Mouse (Mus musculus) T-helper 2 cell (primary cell): ENCODE results near the gene Qprt.
"Not testable (repeated sequence)": the region's sequence is repeated elsewhere in the genome, so short reads cannot be mapped to it uniquely, and the experiment has no call there.

ENCODE experiments used
- in situ Hi-C: fragments of 300-600 bp; cut with MboI, MseI; formaldehyde crosslinking; loops from one replicate; pipeline ENCODE4 v1.15.1; 2025; ENCODE audit warnings: high pct_unique_total_duplicates

Gene Qprt

DNA sequence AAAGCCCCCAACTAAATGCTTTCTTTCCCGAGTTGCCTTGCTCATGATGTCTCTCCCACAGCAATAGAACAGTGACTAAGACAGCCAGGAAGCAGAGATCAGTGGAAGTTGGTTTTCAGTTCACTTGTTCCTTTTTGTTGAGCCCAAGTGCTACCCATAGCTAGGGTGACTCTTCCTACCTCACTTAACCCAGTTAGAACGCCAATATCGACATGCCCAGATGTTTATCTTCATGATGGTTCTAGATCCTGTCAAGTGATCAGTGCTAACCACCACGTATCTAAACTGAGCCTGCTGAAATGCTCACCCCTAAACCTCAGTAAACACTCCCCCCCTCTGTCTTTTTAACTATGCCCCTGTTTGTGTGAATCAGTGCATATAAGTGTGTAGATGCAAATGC, 22.5 kb downstream of the Qprt start:
- in situ Hi-C loops = no loop called here

- in situ Hi-C loops = no loop called here
These were observed 23.1 kb downstream of the Qprt start for GRCm38 (mm10) chr7:127098950-127099349.

- in situ Hi-C loops = no loop called here
These were observed 23.5 kb downstream of the Qprt start for GRCm38 (mm10) chr7:127098521-127098920.

DNA sequence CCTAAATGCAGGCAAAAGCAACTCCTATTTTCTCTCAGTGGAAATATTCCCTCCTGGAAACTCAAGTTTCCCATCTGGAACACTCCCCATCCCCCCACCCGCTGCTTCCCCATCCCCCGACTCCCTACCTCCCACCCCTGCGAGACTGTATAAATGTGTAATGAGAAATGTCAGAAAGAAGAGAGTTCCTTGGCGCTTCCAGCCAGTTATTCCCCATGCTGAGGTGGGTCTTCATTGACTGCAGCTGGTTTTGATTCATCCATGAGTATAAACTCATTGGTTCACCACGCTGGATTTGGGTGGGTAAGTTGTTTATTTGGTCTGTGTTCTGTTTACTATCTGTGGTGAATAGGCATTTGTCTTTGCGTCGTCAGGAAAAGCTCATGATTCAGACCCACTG, 25.6 kb downstream of the Qprt start:
- in situ Hi-C loops = no loop called here

DNA sequence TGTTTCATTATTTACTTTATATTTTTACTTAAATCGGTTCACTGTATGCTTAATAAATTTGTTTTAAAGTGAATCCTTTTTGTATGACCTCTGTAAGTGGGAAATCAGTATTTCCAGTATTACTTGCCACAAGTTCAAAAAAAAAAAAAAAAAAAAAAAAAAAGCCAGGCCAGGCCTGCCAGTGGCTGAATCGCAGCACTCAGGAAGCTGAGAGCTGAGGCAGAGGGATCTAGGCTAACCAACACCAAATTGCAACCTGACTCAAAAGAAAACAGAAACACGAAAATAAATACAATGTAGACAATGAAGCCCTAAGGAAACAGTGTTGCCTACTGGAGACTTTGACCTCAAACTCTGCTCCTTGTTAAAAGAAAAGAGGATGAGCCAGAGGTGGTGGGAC, 28.1 kb downstream of the Qprt start:
- in situ Hi-C loops = loop anchor here (5.0 kb wide), 1 partner anchor 72 kb away; the partner anchor contains the start of genes Gm42742 and Prrt2

DNA sequence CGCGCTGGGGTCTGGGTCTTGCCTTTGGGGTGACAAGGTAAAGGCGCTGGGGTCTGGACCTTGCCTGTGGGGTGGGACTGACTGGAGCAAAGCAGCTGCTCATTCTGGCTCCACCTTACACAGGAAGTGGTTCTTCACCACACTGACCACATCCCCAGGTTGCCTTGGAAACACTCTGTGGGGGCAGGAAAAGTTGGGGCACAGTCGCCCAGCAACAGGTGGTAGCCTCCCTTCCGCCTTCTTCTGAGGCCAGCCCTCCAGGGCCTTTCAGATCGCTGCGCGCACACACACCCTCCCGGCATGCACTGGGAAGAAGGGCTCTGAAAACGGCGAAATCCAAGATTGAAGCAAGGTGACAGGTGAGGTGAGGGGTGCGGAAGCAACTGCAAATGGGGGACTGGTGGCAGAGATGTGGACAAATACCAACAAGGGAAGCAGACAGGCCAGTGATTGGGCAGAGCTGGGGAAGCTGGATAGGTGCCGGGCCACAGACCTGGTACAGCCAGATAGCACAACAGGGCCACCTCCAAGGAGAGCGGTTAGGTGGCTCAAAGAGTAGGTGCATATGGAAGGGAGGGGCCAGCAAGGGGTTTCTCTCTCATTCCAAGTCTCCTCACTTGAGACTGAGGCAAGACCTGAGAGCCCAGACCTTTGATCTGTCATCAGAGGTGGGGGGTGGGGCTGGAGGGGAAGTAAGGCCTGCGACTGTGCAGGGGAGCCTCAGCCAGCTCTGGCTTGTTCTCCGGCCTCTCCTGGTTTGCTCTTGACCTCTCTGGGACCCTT, 30.7 kb downstream of the Qprt start, which contains the start of gene AI467606:
TSS of gene AI467606 (plus strand) at position 246 of the 783 bp plus-strand sequence.
- in situ Hi-C loops = loop anchor here (5.0 kb wide), 1 partner anchor 69 kb away; the partner anchor contains the start of genes Gm42742 and Prrt2

- in situ Hi-C loops = loop anchor here (5.0 kb wide), 1 partner anchor 68 kb away; the partner anchor contains the start of genes Gm42742 and Prrt2
These were observed 31.6 kb downstream of the Qprt start for GRCm38 (mm10) chr7:127090154-127091113.

GRCm38 (mm10) chr7:127088901-127089845, 32.9 kb downstream of the Qprt start:
- in situ Hi-C loops = no loop called here

GRCm38 (mm10) chr7:127088083-127088482, 33.9 kb downstream of the Qprt start:
- in situ Hi-C loops = no loop called here

GRCm38 (mm10) chr7:127087278-127088010, 34.6 kb downstream of the Qprt start, which contains the start of gene Zg16:
TSS of gene Zg16 (minus strand) at chr7:127087328.
- in situ Hi-C loops = not testable (repeated sequence)

DNA sequence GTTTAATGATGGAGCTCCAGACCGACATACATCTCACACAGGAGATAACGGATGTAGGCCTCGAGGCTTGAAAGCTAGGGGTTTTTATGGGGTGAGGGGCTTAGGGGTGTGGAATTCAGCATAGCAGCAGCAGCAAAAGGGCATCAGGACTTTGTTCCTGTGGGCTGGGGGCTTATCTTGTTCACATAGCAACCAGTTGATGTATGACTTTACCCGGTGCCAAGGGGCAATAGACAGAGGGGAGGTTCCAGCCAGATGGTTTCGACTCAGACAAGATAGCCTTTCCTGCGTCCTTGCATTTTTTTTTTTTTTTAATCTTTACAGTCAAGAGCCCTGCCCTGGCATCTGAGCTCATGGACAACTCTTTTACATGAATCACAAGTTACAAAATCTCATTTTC, 36.3 kb downstream of the Qprt start:
- in situ Hi-C loops = not testable (repeated sequence)

- in situ Hi-C loops = no loop called here
These were observed 37.2 kb downstream of the Qprt start for GRCm38 (mm10) chr7:127084794-127085193.

DNA sequence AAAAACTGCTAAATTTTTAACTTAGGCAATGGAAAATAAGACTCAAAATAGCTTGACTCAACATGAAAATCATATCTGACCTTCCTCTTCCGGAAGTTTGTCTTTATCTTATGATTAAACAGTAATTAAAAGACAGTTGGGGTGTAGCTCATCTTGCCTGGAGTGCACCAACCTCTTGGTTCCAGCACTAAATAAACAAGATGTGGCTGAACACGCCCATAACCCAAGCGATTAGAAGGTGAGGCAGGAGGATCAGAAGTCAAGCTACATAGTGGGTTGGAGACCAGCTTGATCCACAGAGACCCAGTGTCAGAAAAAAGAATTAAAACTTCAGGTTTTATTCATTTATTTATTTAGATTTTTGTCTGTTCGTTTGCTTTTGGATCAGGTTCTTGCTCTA, 38.3 kb downstream of the Qprt start:
- in situ Hi-C loops = no loop called here

DNA sequence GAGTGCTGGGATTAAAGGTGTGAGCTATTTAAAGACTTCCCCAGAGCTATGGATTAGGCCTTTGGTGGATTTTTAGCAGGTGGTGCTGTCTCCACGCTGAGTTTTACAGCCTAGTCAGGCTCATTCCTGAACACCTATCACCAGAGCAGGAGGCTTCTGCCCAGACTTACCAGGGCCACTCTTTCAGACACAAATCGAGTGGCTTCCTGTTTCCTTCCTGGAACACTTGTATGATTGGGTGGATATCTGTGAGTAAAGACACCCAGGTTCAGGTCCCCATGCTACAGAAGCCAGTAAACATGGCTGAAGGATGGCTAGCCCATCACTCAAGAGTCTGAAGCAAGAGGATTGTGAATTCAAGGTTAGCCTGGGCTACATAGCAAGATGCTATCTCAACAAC, 39.0 kb downstream of the Qprt start:
- in situ Hi-C loops = no loop called here

DNA sequence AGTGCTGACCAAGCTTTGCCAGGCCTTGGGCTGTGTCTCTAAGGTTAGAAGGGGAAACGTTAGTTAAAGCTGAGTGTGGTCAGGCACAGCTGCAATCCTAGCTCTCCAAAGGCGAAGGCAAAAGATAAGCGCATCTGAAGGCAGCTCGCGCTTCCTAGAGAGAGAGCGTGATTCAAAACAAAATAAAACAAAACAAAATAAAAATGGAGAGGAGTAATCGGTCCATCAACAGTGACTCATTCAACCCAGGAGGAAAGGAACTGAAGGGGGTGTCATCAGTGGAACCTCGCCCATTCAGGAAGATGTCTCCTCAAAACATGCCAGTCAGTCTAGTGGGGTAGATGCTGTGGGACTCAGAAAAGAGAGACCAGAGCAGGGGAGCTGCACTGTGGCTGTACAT, 39.8 kb downstream of the Qprt start:
- in situ Hi-C loops = no loop called here

GRCm38 (mm10) chr7:127080045-127080444, 42.0 kb downstream of the Qprt start:
- in situ Hi-C loops = no loop called here

- in situ Hi-C loops = no loop called here
These were observed 44.3 kb downstream of the Qprt start for GRCm38 (mm10) chr7:127077692-127078091.

DNA sequence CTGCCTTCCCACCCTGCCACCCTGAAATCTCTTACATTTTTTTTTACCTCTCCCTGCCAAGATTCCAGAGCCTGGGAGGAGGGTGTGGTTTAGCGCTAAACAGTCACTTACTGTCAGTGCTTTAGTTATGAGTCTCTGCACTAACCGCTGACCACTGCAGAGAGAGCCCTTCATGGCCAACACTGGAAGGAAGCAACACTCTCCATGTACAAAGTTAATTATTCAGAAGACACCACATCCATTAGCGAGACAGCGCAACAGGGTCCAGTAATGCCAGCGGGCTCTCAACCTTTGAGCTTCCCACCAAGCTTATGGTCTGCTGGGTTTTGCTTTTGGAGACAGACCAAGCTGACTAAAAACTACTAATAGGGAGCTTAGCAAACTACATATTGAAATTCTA, 45.8 kb downstream of the Qprt start:
- in situ Hi-C loops = no loop called here

- in situ Hi-C loops = loop anchor here (5.0 kb wide), 1 partner anchor 34 kb away; no protein-coding TSS in a partner anchor
These were observed 48.8 kb downstream of the Qprt start for GRCm38 (mm10) chr7:127073221-127073620.

DNA sequence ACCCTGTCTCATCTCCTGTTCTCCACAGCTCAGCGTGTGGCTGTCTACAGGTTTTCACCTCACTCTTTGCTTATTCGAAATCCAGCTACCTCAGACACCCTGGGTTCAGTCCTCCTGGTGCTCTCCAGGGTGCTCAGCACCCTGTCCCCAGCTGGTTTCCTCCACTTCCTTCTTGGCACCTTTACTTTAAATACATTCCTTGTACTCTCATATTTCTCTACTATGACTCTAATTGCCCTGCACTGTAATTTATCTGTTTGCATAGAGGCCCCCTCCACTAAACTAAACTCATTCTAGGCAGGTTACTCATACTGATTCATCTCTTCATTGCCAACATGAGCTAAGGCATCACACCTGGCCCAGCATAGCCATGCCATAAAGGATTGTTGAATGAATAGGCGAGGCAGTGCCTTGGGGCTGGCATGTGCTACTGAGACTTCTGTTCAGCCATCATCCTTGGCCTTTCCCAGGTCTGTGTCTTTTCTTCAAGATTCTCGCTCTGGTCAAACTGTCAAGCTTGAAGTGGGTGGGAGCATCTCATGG, 51.1 kb downstream of the Qprt start:
- in situ Hi-C loops = loop anchor here (5.0 kb wide), 1 partner anchor 36 kb away; no protein-coding TSS in a partner anchor
